7 mouse cellular contexts compared by ENCODE assay signal in genomic region chr3:97075744-97076350, GRCm38 (mm10).
A peak's percentile ranks its signal among the peaks of the same experiment; 100 is the strongest.
DNase-seq lines count a peak whose midpoint lies in the region; ATAC-seq and TF ChIP-seq lines count a peak whose summit lies in the region.
"Not testable (repeated sequence)": the region's sequence is repeated elsewhere in the genome, so short reads cannot be mapped to it uniquely, and the experiment has no call there.

No protein-coding gene starts in this region.

- H3K9ac ChIP-seq in embryonic facial prominence, embryonic 14.5 days (ENCODE audit: low read depth, low read length); heart, postnatal 0 days (replicated peaks; ENCODE audit: low read depth, low read length); intestine, embryonic 15.5 days; limb, embryonic 15.5 days; stomach, embryonic 15.5 days: not testable (repeated sequence)

- H3K36me3 ChIP-seq in embryonic facial prominence, embryonic 14.5 days (ENCODE audit: control insufficient read depth, insufficient read depth, low read length); heart, postnatal 0 days (replicated peaks; ENCODE audit: control insufficient read depth, insufficient read depth, low read length); intestine, embryonic 15.5 days; limb, embryonic 15.5 days; stomach, embryonic 15.5 days: not testable (repeated sequence)

- H3K4me3 ChIP-seq in embryonic facial prominence, embryonic 14.5 days (ENCODE audit: low read depth, low read length); intestine, embryonic 15.5 days (replicated peaks); limb, embryonic 15.5 days; stomach, embryonic 15.5 days (replicated peaks): not testable (repeated sequence)
- H3K4me3 ChIP-seq in heart, postnatal 0 days (ENCODE audit: low read depth, low read length), result peak overlapping the region; percentile 32; the same call in 1 of the 2 replicates

- not testable (repeated sequence) for H3K4me1 ChIP-seq in embryonic facial prominence, embryonic 14.5 days (ENCODE audit: control insufficient read depth, insufficient read depth, low read length); intestine, embryonic 15.5 days (replicated peaks); limb, embryonic 15.5 days; stomach, embryonic 15.5 days
- H3K4me1 ChIP-seq in heart, postnatal 0 days (ENCODE audit: control insufficient read depth, insufficient read depth), result peaks cover 17% of the 10 kb centered on the region

- not testable (repeated sequence) for H3K4me2 ChIP-seq in embryonic facial prominence, embryonic 14.5 days (ENCODE audit: low read depth, low read length); intestine, embryonic 15.5 days (replicated peaks); limb, embryonic 15.5 days; stomach, embryonic 15.5 days
- peak overlapping the region; percentile 48; the same call in 1 of the 2 replicates for H3K4me2 ChIP-seq in heart, postnatal 0 days (ENCODE audit: low read depth, low read length)

- DNase-seq in embryonic facial prominence, embryonic 14.5 days (ENCODE audit: low spot score); heart, postnatal 0 days (ENCODE audit: low spot score): not testable (repeated sequence)
- peak; percentile 11 to 21 for DNase-seq in heart, adult 18-20 months

- 6% methylated on average over 2 of the region's 11 CpGs for WGBS in embryonic facial prominence, embryonic 14.5 days
- WGBS in heart, postnatal 0 days, result 0% methylated on average over 2 of the region's 11 CpGs
- WGBS in intestine, embryonic 15.5 days, result 19% methylated on average over 2 of the region's 11 CpGs
- 34% methylated on average over 2 of the region's 11 CpGs for WGBS in limb, embryonic 15.5 days
- 36% methylated on average over 2 of the region's 11 CpGs for WGBS in stomach, embryonic 15.5 days

- H3K27ac ChIP-seq in embryonic facial prominence, embryonic 14.5 days (replicated peaks; ENCODE audit: low read depth, low read length); heart, postnatal 0 days (ENCODE audit: low read depth); intestine, embryonic 15.5 days; limb, embryonic 15.5 days; stomach, embryonic 15.5 days: not testable (repeated sequence)

- H3K27me3 ChIP-seq in embryonic facial prominence, embryonic 14.5 days (replicated peaks; ENCODE audit: control insufficient read depth, insufficient read depth, low read length); heart, postnatal 0 days (ENCODE audit: control insufficient read depth, insufficient read depth, low read length); intestine, embryonic 15.5 days (replicated peaks); limb, embryonic 15.5 days; stomach, embryonic 15.5 days (replicated peaks): not testable (repeated sequence)

- not testable (repeated sequence) for H3K9me3 ChIP-seq in embryonic facial prominence, embryonic 14.5 days (ENCODE audit: control insufficient read depth, low read length); heart, postnatal 0 days (replicated peaks; ENCODE audit: control insufficient read depth, low read length); intestine, embryonic 15.5 days; limb, embryonic 15.5 days; stomach, embryonic 15.5 days

- TF ChIP-seq EP300 in heart, postnatal 0 days (IDR thresholded peaks at IDR 0.05; ENCODE audit: low read depth), result not testable (repeated sequence)

- TF ChIP-seq CTCF in heart, postnatal 0 days (IDR thresholded peaks at IDR 0.05; ENCODE audit: low read depth), result not testable (repeated sequence)

- peak; percentile 89 for ATAC-seq in embryonic facial prominence, embryonic 14.5 days (ENCODE audit: low read depth)
- peak; percentile 91 for ATAC-seq in heart, postnatal 0 days (ENCODE audit: insufficient read depth, low read depth)
- peak; percentile 74 for ATAC-seq in intestine, embryonic 15.5 days
- 0 out of 2 replicates have a peak, but pooled peaks have one; percentile 40 for ATAC-seq in limb, embryonic 15.5 days (ENCODE audit: insufficient number of reproducible peaks, low FRiP score, low TSS enrichment, low read depth)
- peak; percentile 54 for ATAC-seq in megakaryocyte, adult 5-6 weeks (ENCODE audit: poor library complexity, severe bottlenecking)
- peak; percentile 70; the same call in 1 of the 2 replicates for ATAC-seq in stomach, embryonic 15.5 days (ENCODE audit: insufficient read depth, low FRiP score, low read depth)

Comparison
In these comparisons a context has a peak if more than half of its experiments do, and no peak if none do; other contexts are left out.
1. ATAC-seq: peak in every context shown above with its lines; median percentile 91 in heart, postnatal 0 days; 89 in embryonic facial prominence, embryonic 14.5 days; 74 in intestine, embryonic 15.5 days; 70 in stomach, embryonic 15.5 days; 54 in megakaryocyte, adult 5-6 weeks; 40 in limb, embryonic 15.5 days.